ENCODE assay signal across 22 mouse cellular contexts in the genomic region with DNA sequence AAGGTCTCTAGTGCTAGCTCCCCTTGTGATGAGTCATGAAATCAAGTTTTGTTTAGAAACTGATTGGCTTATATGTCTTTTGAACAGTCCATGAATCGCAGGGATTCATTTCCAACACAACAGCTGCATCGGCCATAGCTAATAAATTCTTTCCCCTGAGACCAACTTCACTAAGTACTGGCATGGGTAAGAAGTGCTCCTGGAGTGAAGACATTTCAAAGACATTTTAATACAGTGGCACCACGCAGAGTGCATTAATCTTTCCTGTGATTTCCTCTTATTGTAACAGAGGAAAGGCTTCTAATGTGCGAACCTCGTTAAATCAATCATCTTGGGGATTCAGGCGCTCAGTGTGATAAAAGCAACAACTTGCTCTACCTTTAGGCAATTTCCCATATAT.
A peak's percentile ranks its signal among the peaks of the same experiment; 100 is the strongest.
DNase-seq lines count a peak whose midpoint lies in the region; ATAC-seq lines count a peak whose summit lies in the region.
"Had no signal": no experiment of that assay in that cellular context is flagged by ENCODE, and none has a peak within 500 bp of the region (broad histone marks: within the 10 kb centered on the region; RNA-seq: fewer than 3 reads in every experiment).

No protein-coding gene starts in this region.

- H3K4me1 ChIP-seq in limb, embryonic 11.5 days (ENCODE audit: control insufficient read depth, insufficient read depth, low read length), result no peaks in the 10 kb centered on the region
- peaks cover 7% of the 10 kb centered on the region; the same call in 1 of the 2 replicates for H3K4me1 ChIP-seq in limb, embryonic 10.5 days
- peaks cover 9% of the 10 kb centered on the region for H3K4me1 ChIP-seq in neural tube, embryonic 13.5 days (replicated peaks)
- H3K4me1 ChIP-seq: embryonic facial prominence, embryonic 12.5 days; heart, embryonic 10.5 days; liver, embryonic 12.5 days; stomach, embryonic 15.5 days had no signal

- WGBS in limb, embryonic 11.5 days, result 26% methylated on average over 6 of the region's 6 CpGs
- 43% methylated on average over 6 of the region's 6 CpGs for WGBS in limb, embryonic 10.5 days
- 29% methylated on average over 6 of the region's 6 CpGs for WGBS in neural tube, embryonic 13.5 days

- H3K36me3 ChIP-seq in limb, embryonic 11.5 days (ENCODE audit: control insufficient read depth, insufficient read depth, low read length), result no peaks in the 10 kb centered on the region
- H3K36me3 ChIP-seq in limb, embryonic 10.5 days, result no peaks in the 10 kb centered on the region
- H3K36me3 ChIP-seq in neural tube, embryonic 13.5 days, result no peaks in the 10 kb centered on the region
- H3K36me3 ChIP-seq: embryonic facial prominence, embryonic 12.5 days; G1E; heart, embryonic 10.5 days; liver, embryonic 12.5 days; stomach, embryonic 15.5 days had no signal

- DNase-seq in limb, embryonic 11.5 days (ENCODE audit: low spot score), result peak; percentile 32
- DNase-seq in limb, embryonic 10.5 days (ENCODE audit: low spot score), result no peak
- peak; percentile 57 for DNase-seq in forelimb bud, embryonic 11.5 days (ENCODE audit: low read depth, low spot score)
- peak; percentile 14 for DNase-seq in hindlimb bud, embryonic 11.5 days (ENCODE audit: extremely low spot score, low read depth, low spot score)
- DNase-seq in lung, postnatal 14 days, result no peak
- no peak for DNase-seq in urinary bladder, adult 2 months (ENCODE audit: low spot score)
- DNase-seq: adrenal gland, postnatal 36 days; cerebellum, adult 9-11 months; gastrocnemius, postnatal 36 days; heart, postnatal 10 days; kidney, postnatal 4 days; lung, embryonic 14.5 days; spleen, adult 18-20 months had no signal

- H3K9me3 ChIP-seq in limb, embryonic 11.5 days (ENCODE audit: control insufficient read depth, low read length), result no peaks in the 10 kb centered on the region
- no peaks in the 10 kb centered on the region for H3K9me3 ChIP-seq in limb, embryonic 10.5 days (replicated peaks)
- no peaks in the 10 kb centered on the region; the same call in 1 of the 2 replicates for H3K9me3 ChIP-seq in neural tube, embryonic 13.5 days
- H3K9me3 ChIP-seq: embryonic facial prominence, embryonic 12.5 days; G1E; heart, embryonic 10.5 days; liver, embryonic 12.5 days; stomach, embryonic 15.5 days had no signal

- H3K4me2 ChIP-seq in limb, embryonic 11.5 days (ENCODE audit: low read depth, severe bottlenecking), result no peak overlapping the region
- H3K4me2 ChIP-seq in neural tube, embryonic 13.5 days, result peak overlapping the region; percentile 16; the same call in 1 of the 2 replicates
- H3K4me2 ChIP-seq: embryonic facial prominence, embryonic 12.5 days; liver, embryonic 12.5 days; lung, embryonic 14.5 days; stomach, embryonic 15.5 days had no signal

- H3K9ac ChIP-seq in limb, embryonic 11.5 days (ENCODE audit: low read length), result no peak overlapping the region
- no peak overlapping the region for H3K9ac ChIP-seq in neural tube, embryonic 13.5 days
- H3K9ac ChIP-seq: embryonic facial prominence, embryonic 12.5 days; liver, embryonic 12.5 days; lung, embryonic 14.5 days; stomach, embryonic 15.5 days had no signal

- no peak overlapping the region for H3K27ac ChIP-seq in limb, embryonic 11.5 days (replicated peaks; ENCODE audit: low read depth, low read length)
- H3K27ac ChIP-seq in limb, embryonic 10.5 days, result no peak overlapping the region
- H3K27ac ChIP-seq in neural tube, embryonic 13.5 days (replicated peaks), result no peak overlapping the region
- H3K27ac ChIP-seq: embryonic facial prominence, embryonic 12.5 days; heart, embryonic 10.5 days; liver, embryonic 12.5 days; macrophage; stomach, embryonic 15.5 days had no signal

- H3K4me3 ChIP-seq in limb, embryonic 11.5 days (ENCODE audit: low read depth, low read length), result no peak overlapping the region
- no peak overlapping the region for H3K4me3 ChIP-seq in limb, embryonic 10.5 days
- no peak overlapping the region for H3K4me3 ChIP-seq in neural tube, embryonic 13.5 days
- H3K4me3 ChIP-seq: embryonic facial prominence, embryonic 12.5 days; heart, embryonic 10.5 days; liver, embryonic 12.5 days; stomach, embryonic 15.5 days had no signal

- no peaks in the 10 kb centered on the region for H3K27me3 ChIP-seq in limb, embryonic 11.5 days (ENCODE audit: control insufficient read depth, insufficient read depth, low read length)
- H3K27me3 ChIP-seq in limb, embryonic 10.5 days (ENCODE audit: low read depth, poor library complexity, severe bottlenecking), result no peaks in the 10 kb centered on the region
- no peaks in the 10 kb centered on the region for H3K27me3 ChIP-seq in neural tube, embryonic 13.5 days
- H3K27me3 ChIP-seq: embryonic facial prominence, embryonic 12.5 days; liver, embryonic 12.5 days; stomach, embryonic 15.5 days had no signal

- ATAC-seq in limb, embryonic 11.5 days (ENCODE audit: insufficient number of reproducible peaks, low FRiP score, low TSS enrichment, low read depth), result 0 out of 2 replicates have a peak, but pooled peaks have one; percentile 60
- peak; percentile 78 for ATAC-seq in neural tube, embryonic 13.5 days (ENCODE audit: low read depth)
- ATAC-seq: CD4-positive, CD25-positive, alpha-beta regulatory T cell, adult 4 months; inflammation-experienced regulatory T-cells, adult 6 months; liver, embryonic 12.5 days had no signal

Comparison
In these comparisons a context has a peak if more than half of its experiments do, and no peak if none do; other contexts are left out.
1. DNase-seq: peak in limb, embryonic 11.5 days (single experiment), forelimb bud, embryonic 11.5 days (single experiment) and hindlimb bud, embryonic 11.5 days (single experiment); none in limb, embryonic 10.5 days (single experiment), lung, postnatal 14 days (single experiment) and urinary bladder, adult 2 months (single experiment).